Mouse (Mus musculus) kidney, embryonic 16.5 days (tissue): ENCODE measurements around the gene Wdr93. TPM values are rescaled to one million over a fixed set of nuclear protein-coding genes. Genes with fewer than 3 reads are reported as not detected.

Source experiments
- ATAC-seq: fragments of 200-750 bp; cut with Nextera tagmentation; 2 replicates; pipeline ENCODE4 v1.8.0; 2017; ENCODE audit warnings: moderate TSS enrichment; ENCODE audit not compliant: low FRiP score, low TSS enrichment
- H3K27ac ChIP-seq: fragments of 300-500 bp; sonication (generic); 2 replicates; pipeline ENCODE4 v1.5.1; 2014; ENCODE audit warnings: low read length
- H3K27me3 ChIP-seq: fragments of 300-500 bp; sonication (generic); 2 replicates; pipeline ENCODE4 v1.6.1; 2014; ENCODE audit warnings: low read length, control low read depth, mixed read lengths; ENCODE audit not compliant: insufficient read depth
- H3K36me3 ChIP-seq: fragments of 300-500 bp; sonication (generic); 2 replicates; pipeline ENCODE4 v1.6.1; 2014; ENCODE audit warnings: low read length, control low read depth, mixed read lengths; ENCODE audit not compliant: insufficient read depth
- H3K4me1 ChIP-seq: fragments of 300-500 bp; sonication (generic); 2 replicates; pipeline ENCODE4 v1.6.1; 2014; ENCODE audit warnings: low read length, control low read depth, mixed read lengths; ENCODE audit not compliant: insufficient read depth
- H3K4me2 ChIP-seq: fragments of 300-500 bp; sonication (generic); replicated peaks from 2 replicates; pipeline ENCODE4 v1.6.1; 2014; ENCODE audit warnings: low read depth, low read length
- H3K4me3 ChIP-seq: fragments of 300-500 bp; sonication (generic); 2 replicates; pipeline ENCODE4 v1.5.1; 2014; ENCODE audit warnings: mild to moderate bottlenecking, low read length
- H3K9ac ChIP-seq: fragments of 300-500 bp; sonication (generic); replicated peaks from 2 replicates; pipeline ENCODE4 v1.6.1; 2014; ENCODE audit warnings: low read length
- H3K9me3 ChIP-seq: fragments of 300-500 bp; sonication (generic); 2 replicates; pipeline ENCODE4 v1.6.1; 2016; ENCODE audit warnings: low read length, control low read depth
- WGBS: fragments of 180-500 bp; shearing (Covaris S2); extraction: QIAGEN DNeasy Blood & Tissue Kit; methylation state at CpG from one replicate; pipeline ENCODE4 v1.1.7; 2014; 5-methylcytosine and 5-hydroxymethylcytosine counted together
- polyA plus RNA-seq: library from polyadenylated mRNA; unstranded; fragments of >200 nt; fragmentation: Nextera tagmentation; extraction: Ambion mirVana; gene quantifications from 2 replicates; pipeline ENCODE4 v1.2.1, GENCODE M21; 2015

Gene Wdr93
- polyA plus RNA-seq, 1 experiment from 2014 or later = 0.46 TPM

GRCm38 (mm10) chr7:79744051-79744450 lies 1.1 kb downstream of the Wdr93 start:
- H3K27ac ChIP-seq = no peak overlapping the region
- 94% methylated on average over 9 of the region's 9 CpGs for WGBS
- ATAC-seq = no peak

GRCm38 (mm10) chr7:79744585-79744984 lies 1.6 kb downstream of the Wdr93 start:
- no peak overlapping the region for H3K4me2 ChIP-seq
- H3K4me1 ChIP-seq = peaks cover 7% of the 10 kb centered on the region
- no peaks in the 10 kb centered on the region for H3K27me3 ChIP-seq
- no peak overlapping the region for H3K4me3 ChIP-seq
- H3K9ac ChIP-seq = no peak overlapping the region
- no peaks in the 10 kb centered on the region for H3K9me3 ChIP-seq
- no peak overlapping the region for H3K27ac ChIP-seq
- WGBS = 81% methylated on average over 5 of the region's 5 CpGs
- no peak for ATAC-seq
- peaks cover 2% of the 10 kb centered on the region; the same call in 1 of the 2 replicates for H3K36me3 ChIP-seq

More at GRCm38 (mm10) chr7:79744051-79744450, 1.1 kb downstream of the Wdr93 start:
- Histone ChIP-seq H3K27me3 (no peaks in the 10 kb centered on the region), H3K4me1 (peaks cover 7% of the 10 kb centered on the region), H3K4me3 (no peak overlapping the region), H3K9me3 (no peaks in the 10 kb centered on the region), H3K4me2 (no peak overlapping the region), H3K9ac (no peak overlapping the region), H3K36me3 (peaks cover 4% of the 10 kb centered on the region; the same call in 1 of the 2 replicates)

- no peak overlapping the region for H3K4me3 ChIP-seq
- no peaks in the 10 kb centered on the region for H3K27me3 ChIP-seq
- no peaks in the 10 kb centered on the region for H3K9me3 ChIP-seq
- WGBS = 85% methylated on average over 6 of the region's 6 CpGs
- H3K4me1 ChIP-seq = peaks cover 5% of the 10 kb centered on the region
- H3K4me2 ChIP-seq = no peak overlapping the region
- ATAC-seq = no peak
- no peak overlapping the region for H3K27ac ChIP-seq
- H3K9ac ChIP-seq = no peak overlapping the region
- H3K36me3 ChIP-seq = no peaks in the 10 kb centered on the region
Measured at GRCm38 (mm10) chr7:79747659-79748058, 4.7 kb downstream of the Wdr93 start.

GRCm38 (mm10) chr7:79749511-79749910 lies 6.5 kb downstream of the Wdr93 start:
- H3K27ac ChIP-seq = no peak overlapping the region
- H3K4me3 ChIP-seq = no peak overlapping the region
- no peaks in the 10 kb centered on the region for H3K4me1 ChIP-seq
- no peaks in the 10 kb centered on the region for H3K27me3 ChIP-seq
- no peaks in the 10 kb centered on the region for H3K36me3 ChIP-seq
- no peak for ATAC-seq
- H3K4me2 ChIP-seq = no peak overlapping the region
- WGBS = 89% methylated on average over 6 of the region's 6 CpGs
- no peaks in the 10 kb centered on the region for H3K9me3 ChIP-seq
- no peak overlapping the region for H3K9ac ChIP-seq

- no peak overlapping the region for H3K9ac ChIP-seq
- 42% methylated on average over 2 of the region's 2 CpGs for WGBS
- no peaks in the 10 kb centered on the region for H3K9me3 ChIP-seq
- H3K4me2 ChIP-seq = no peak overlapping the region
- H3K27me3 ChIP-seq = no peaks in the 10 kb centered on the region
- no peak for ATAC-seq
- H3K4me3 ChIP-seq = no peak overlapping the region
- H3K27ac ChIP-seq = no peak overlapping the region
- no peaks in the 10 kb centered on the region for H3K36me3 ChIP-seq
- no peaks in the 10 kb centered on the region for H3K4me1 ChIP-seq
Measured at GRCm38 (mm10) chr7:79756334-79756733, 13.4 kb downstream of the Wdr93 start.

- Histone ChIP-seq H3K4me3 (no peak overlapping the region), H3K27me3 (no peaks in the 10 kb centered on the region), H3K4me2 (no peak overlapping the region), H3K4me1 (no peaks in the 10 kb centered on the region), H3K36me3 (no peaks in the 10 kb centered on the region), H3K27ac (no peak overlapping the region), H3K9ac (no peak overlapping the region), H3K9me3 (no peaks in the 10 kb centered on the region)
- ATAC-seq = no peak
- 72% methylated on average over 6 of the region's 6 CpGs for WGBS
Measured at GRCm38 (mm10) chr7:79758176-79758575, 15.2 kb downstream of the Wdr93 start.

GRCm38 (mm10) chr7:79759766-79760165 lies 16.8 kb downstream of the Wdr93 start:
- H3K27ac ChIP-seq = no peak overlapping the region
- H3K36me3 ChIP-seq = no peaks in the 10 kb centered on the region
- H3K4me3 ChIP-seq = no peak overlapping the region
- no peaks in the 10 kb centered on the region for H3K9me3 ChIP-seq
- no peaks in the 10 kb centered on the region for H3K27me3 ChIP-seq
- H3K4me1 ChIP-seq = no peaks in the 10 kb centered on the region
- no peak overlapping the region for H3K9ac ChIP-seq
- no peak overlapping the region for H3K4me2 ChIP-seq
- ATAC-seq = no peak

GRCm38 (mm10) chr7:79761124-79761876 lies 18.3 kb downstream of the Wdr93 start:
- no peak for ATAC-seq
- H3K9ac ChIP-seq = no peak overlapping the region
- H3K27me3 ChIP-seq = no peaks in the 10 kb centered on the region
- no peak overlapping the region for H3K4me2 ChIP-seq
- no peaks in the 10 kb centered on the region for H3K9me3 ChIP-seq
- no peak overlapping the region for H3K27ac ChIP-seq
- no peak overlapping the region for H3K4me3 ChIP-seq
- WGBS = 72% methylated on average over 5 of the region's 5 CpGs
- no peaks in the 10 kb centered on the region for H3K36me3 ChIP-seq
- H3K4me1 ChIP-seq = no peaks in the 10 kb centered on the region

GRCm38 (mm10) chr7:79762106-79762505 lies 19.1 kb downstream of the Wdr93 start:
- Histone ChIP-seq H3K9me3 (no peaks in the 10 kb centered on the region), H3K36me3 (no peaks in the 10 kb centered on the region), H3K27ac (no peak overlapping the region), H3K9ac (no peak overlapping the region), H3K4me3 (no peak overlapping the region), H3K4me2 (no peak overlapping the region), H3K4me1 (no peaks in the 10 kb centered on the region), H3K27me3 (no peaks in the 10 kb centered on the region)
- no peak for ATAC-seq
- 72% methylated on average over 8 of the region's 8 CpGs for WGBS

- no peaks in the 10 kb centered on the region for H3K27me3 ChIP-seq
- no peak overlapping the region for H3K4me3 ChIP-seq
- H3K4me2 ChIP-seq = no peak overlapping the region
- no peak overlapping the region for H3K27ac ChIP-seq
- ATAC-seq = no peak
- no peaks in the 10 kb centered on the region for H3K9me3 ChIP-seq
- H3K36me3 ChIP-seq = no peaks in the 10 kb centered on the region
- WGBS = 50% methylated on average over 1 of the region's 1 CpGs
- no peak overlapping the region for H3K9ac ChIP-seq
- no peaks in the 10 kb centered on the region for H3K4me1 ChIP-seq
Measured at GRCm38 (mm10) chr7:79765991-79766390, 23.0 kb downstream of the Wdr93 start.
